Mouse (Mus musculus): Measurements from ENCODE around the gene Pex14. TPM values are rescaled to one million over a fixed set of nuclear protein-coding genes. Genes with fewer than 3 reads are reported as not detected.

Pex14 gene
- polyA plus RNA-seq, 1 experiment, result 34.6 TPM

- no peak overlapping the region for H3K27ac ChIP-seq (ENCODE audit: insufficient read depth, low read length)
- no peaks in the 10 kb centered on the region; the same call in 1 of the 2 replicates for H3K4me1 ChIP-seq (ENCODE audit: control insufficient read depth, insufficient read depth, low read length)
- TF ChIP-seq POLR2A (IDR thresholded peaks at IDR 0.05; ENCODE audit: low read depth, low read length) (no peak), CTCF (IDR thresholded peaks at IDR 0.05; ENCODE audit: borderline replicate concordance, insufficient read depth, low read length) (no peak)
- no peak overlapping the region for H3K4me3 ChIP-seq (ENCODE audit: insufficient read depth, low read length)
These were observed 137.6 kb downstream of the Pex14 start for GRCm38 (mm10) chr4:148962096-148962495.

DNA sequence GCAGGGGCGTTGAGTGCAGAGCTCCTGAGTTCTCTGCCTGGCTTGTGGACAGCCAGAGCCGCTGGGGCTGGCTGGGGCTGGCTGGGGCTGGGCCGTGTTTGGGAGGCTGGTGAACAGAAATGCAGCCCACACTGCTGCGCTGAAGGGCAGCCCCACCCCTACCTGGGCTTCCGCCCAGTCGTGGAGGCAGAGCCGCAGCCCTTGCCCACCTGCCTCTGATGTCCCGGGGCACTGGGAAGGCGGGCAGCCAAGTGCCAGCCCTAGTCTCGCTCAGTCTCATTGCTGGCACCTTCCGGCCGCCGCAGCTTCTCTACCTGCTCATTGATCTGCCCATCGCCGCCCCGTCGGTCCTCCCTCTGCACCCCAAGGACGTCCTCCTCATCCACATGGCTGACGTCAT is 138.6 kb downstream of the Pex14 start:
- H3K4me3 ChIP-seq (ENCODE audit: insufficient read depth, low read length), result no peak overlapping the region
- TF ChIP-seq CTCF (IDR thresholded peaks at IDR 0.05; ENCODE audit: borderline replicate concordance, insufficient read depth, low read length) (no peak), POLR2A (IDR thresholded peaks at IDR 0.05; ENCODE audit: low read depth, low read length) (no peak)
- no peaks in the 10 kb centered on the region; the same call in 1 of the 2 replicates for H3K4me1 ChIP-seq (ENCODE audit: control insufficient read depth, insufficient read depth, low read length)
- H3K27ac ChIP-seq (ENCODE audit: insufficient read depth, low read length), result no peak overlapping the region

DNA sequence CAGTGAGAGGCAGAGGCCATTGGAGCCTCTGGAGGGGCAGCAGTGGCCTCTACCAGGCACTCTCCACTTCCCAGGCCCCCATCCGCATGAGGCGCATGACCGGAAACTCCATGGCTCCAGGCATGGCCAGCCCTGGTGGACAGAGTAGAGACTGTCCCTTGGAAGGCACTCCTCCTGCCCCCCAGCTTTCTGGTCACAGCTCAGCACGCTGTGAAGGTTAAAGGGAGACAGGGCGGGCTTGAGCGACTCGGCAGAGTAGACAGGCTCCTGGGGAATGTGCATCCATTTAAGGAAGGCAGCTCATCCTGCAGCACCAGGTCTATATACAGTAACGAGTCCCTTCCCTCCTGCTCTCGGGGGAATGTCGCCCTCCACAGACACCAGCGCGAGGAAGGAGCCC is 139.7 kb downstream of the Pex14 start:
- Histone ChIP-seq H3K4me3 (ENCODE audit: insufficient read depth, low read length) (no peak overlapping the region), H3K27ac (ENCODE audit: insufficient read depth, low read length) (no peak overlapping the region), H3K4me1 (ENCODE audit: control insufficient read depth, insufficient read depth, low read length) (no peaks in the 10 kb centered on the region; the same call in 1 of the 2 replicates)
- no peak for TF ChIP-seq CTCF (IDR thresholded peaks at IDR 0.05; ENCODE audit: borderline replicate concordance, insufficient read depth, low read length)
- TF ChIP-seq POLR2A (IDR thresholded peaks at IDR 0.05; ENCODE audit: low read depth, low read length), result no peak

- Histone ChIP-seq H3K27ac (ENCODE audit: insufficient read depth, low read length) (no peak overlapping the region), H3K4me1 (ENCODE audit: control insufficient read depth, insufficient read depth, low read length) (no peaks in the 10 kb centered on the region; the same call in 1 of the 2 replicates), H3K4me3 (ENCODE audit: insufficient read depth, low read length) (no peak overlapping the region)
- TF ChIP-seq CTCF (IDR thresholded peaks at IDR 0.05; ENCODE audit: borderline replicate concordance, insufficient read depth, low read length) (no peak), POLR2A (IDR thresholded peaks at IDR 0.05; ENCODE audit: low read depth, low read length) (no peak)
These were observed 144.4 kb downstream of the Pex14 start for GRCm38 (mm10) chr4:148955131-148955813.

- no peak for TF ChIP-seq CTCF (IDR thresholded peaks at IDR 0.05; ENCODE audit: borderline replicate concordance, insufficient read depth, low read length)
- TF ChIP-seq POLR2A (IDR thresholded peaks at IDR 0.05; ENCODE audit: low read depth, low read length), result no peak
- no peak overlapping the region for H3K4me3 ChIP-seq (ENCODE audit: insufficient read depth, low read length)
- H3K27ac ChIP-seq (ENCODE audit: insufficient read depth, low read length), result no peak overlapping the region
- H3K4me1 ChIP-seq (ENCODE audit: control insufficient read depth, insufficient read depth, low read length), result no peaks in the 10 kb centered on the region
These were observed 147.1 kb downstream of the Pex14 start for GRCm38 (mm10) chr4:148952328-148953222.

GRCm38 (mm10) chr4:148951821-148952291 is 147.8 kb downstream of the Pex14 start:
- no peak overlapping the region for H3K4me3 ChIP-seq (ENCODE audit: insufficient read depth, low read length)
- H3K27ac ChIP-seq (ENCODE audit: insufficient read depth, low read length), result no peak overlapping the region
- TF ChIP-seq CTCF (IDR thresholded peaks at IDR 0.05; ENCODE audit: borderline replicate concordance, insufficient read depth, low read length), result no peak
- no peak for TF ChIP-seq POLR2A (IDR thresholded peaks at IDR 0.05; ENCODE audit: low read depth, low read length)
- no peaks in the 10 kb centered on the region for H3K4me1 ChIP-seq (ENCODE audit: control insufficient read depth, insufficient read depth, low read length)

- TF ChIP-seq POLR2A (IDR thresholded peaks at IDR 0.05; ENCODE audit: low read depth, low read length) (no peak), CTCF (IDR thresholded peaks at IDR 0.05; ENCODE audit: borderline replicate concordance, insufficient read depth, low read length) (no peak)
- H3K4me3 ChIP-seq (ENCODE audit: insufficient read depth, low read length), result no peak overlapping the region
- no peak overlapping the region for H3K27ac ChIP-seq (ENCODE audit: insufficient read depth, low read length)
- no peaks in the 10 kb centered on the region for H3K4me1 ChIP-seq (ENCODE audit: control insufficient read depth, insufficient read depth, low read length)
These were observed 148.6 kb downstream of the Pex14 start for GRCm38 (mm10) chr4:148950932-148951650.

DNA sequence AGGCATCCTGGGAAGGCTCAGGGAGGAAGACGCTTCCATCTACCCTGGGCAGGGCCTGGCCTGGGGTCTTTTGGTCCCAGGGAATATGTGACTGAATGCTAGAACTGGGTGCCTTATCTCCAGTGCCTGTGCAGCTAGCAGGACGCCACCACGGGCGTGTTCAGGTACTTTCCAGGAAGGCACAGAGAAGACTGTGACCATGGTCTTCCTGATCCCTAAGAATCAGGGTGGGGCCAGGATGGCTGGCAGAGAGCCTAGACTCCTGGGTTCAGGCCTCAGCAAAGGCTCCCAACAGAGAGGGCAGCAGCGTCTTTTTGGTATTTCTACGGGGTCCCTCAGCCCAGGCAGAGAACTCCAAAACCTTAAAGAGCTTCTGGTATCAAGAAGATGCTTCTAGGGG is 149.2 kb downstream of the Pex14 start:
- Histone ChIP-seq H3K27ac (ENCODE audit: insufficient read depth, low read length) (no peak overlapping the region), H3K4me3 (ENCODE audit: insufficient read depth, low read length) (no peak overlapping the region), H3K4me1 (ENCODE audit: control insufficient read depth, insufficient read depth, low read length) (no peaks in the 10 kb centered on the region)
- TF ChIP-seq CTCF (IDR thresholded peaks at IDR 0.05; ENCODE audit: borderline replicate concordance, insufficient read depth, low read length) (no peak), POLR2A (IDR thresholded peaks at IDR 0.05; ENCODE audit: low read depth, low read length) (no peak)

DNA sequence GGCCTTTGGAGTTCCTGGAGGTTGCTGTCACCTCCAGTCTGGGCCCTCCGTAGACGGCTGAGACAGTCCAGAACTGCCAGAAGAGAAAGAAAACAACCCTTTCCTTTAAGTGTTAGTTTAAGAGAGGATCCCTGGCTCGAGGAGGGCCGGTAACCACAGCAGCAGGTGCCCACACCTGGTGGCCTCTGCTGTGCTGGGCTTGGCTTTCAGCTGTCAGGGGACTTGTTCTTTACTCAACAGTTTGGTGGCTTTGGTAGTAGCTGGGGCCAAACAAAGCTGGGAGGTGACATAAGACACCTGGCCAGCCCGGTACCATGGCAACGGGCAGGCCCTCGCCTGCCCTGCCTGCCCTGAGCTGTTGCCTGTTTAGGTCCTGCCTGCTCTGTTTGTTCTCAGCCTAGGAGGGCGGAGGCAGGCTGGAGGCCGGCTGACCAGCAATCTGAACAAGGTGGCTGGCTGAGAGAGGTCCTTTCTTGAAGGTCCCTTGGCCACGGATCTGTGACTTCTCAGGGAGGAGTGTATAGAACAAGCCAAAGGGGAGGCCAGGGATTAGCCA is 151.8 kb downstream of the Pex14 start:
- Histone ChIP-seq H3K4me1 (ENCODE audit: control insufficient read depth, insufficient read depth, low read length) (no peaks in the 10 kb centered on the region), H3K27ac (ENCODE audit: insufficient read depth, low read length) (no peak overlapping the region)

More for the DNA sequence above, 151.8 kb downstream of the Pex14 start:
- no peak overlapping the region for H3K4me3 ChIP-seq (ENCODE audit: insufficient read depth, low read length)
- TF ChIP-seq POLR2A (IDR thresholded peaks at IDR 0.05; ENCODE audit: low read depth, low read length) (no peak), CTCF (IDR thresholded peaks at IDR 0.05; ENCODE audit: borderline replicate concordance, insufficient read depth, low read length) (no peak)
